Mouse (Mus musculus) gastrocnemius, postnatal 10 days (tissue): ENCODE measurements around the gene Snap23. TPM values are rescaled to one million over a fixed set of nuclear protein-coding genes. Genes with fewer than 3 reads are reported as not detected.

Experiments
- total RNA-seq, 2 experiments: library from RNA; stranded (reverse); gene quantifications; 2 replicates each; pipeline ENCODE4 v1.2.3; 2021

Gene Snap23
- total RNA-seq, 2 experiments from 2014 or later, result 43.9 to 56.8 TPM

Other genes with a start within 250 kb of the Snap23 start
- 10 to 100 TPM; 17.9 to 20.7 TPM for gene Vps39, start 214.5 kb upstream of the Snap23 start, total RNA-seq
- gene Ganc, start 163.8 kb upstream of the Snap23 start, total RNA-seq, result 10 to 100 TPM; 29.1 to 30.8 TPM
- gene Tmem87a, start 163.6 kb upstream of the Snap23 start, total RNA-seq, result 10 to 100 TPM; 36.4 to 40.4 TPM
- gene Capn3, start 111.7 kb upstream of the Snap23 start, total RNA-seq, result 10 to 100 TPM; 92.4 to 94.1 TPM
- 100 to 1,000 TPM; 222 to 256 TPM for gene Zfp106, start 3.8 kb upstream of the Snap23 start, total RNA-seq
- gene Haus2, start 41.7 kb downstream of the Snap23 start, total RNA-seq, result 1 to 10 TPM; 8.2 TPM
- gene Lrrc57, start 41.8 kb downstream of the Snap23 start, total RNA-seq, result 10 to 100 TPM; 11.5 to 12.0 TPM
- 10 to 100 TPM; 12.5 to 21.5 TPM for gene Stard9, start 61.5 kb downstream of the Snap23 start, total RNA-seq